Comparison of ENCODE assay signal across 8 mouse cellular contexts in the genomic region with DNA sequence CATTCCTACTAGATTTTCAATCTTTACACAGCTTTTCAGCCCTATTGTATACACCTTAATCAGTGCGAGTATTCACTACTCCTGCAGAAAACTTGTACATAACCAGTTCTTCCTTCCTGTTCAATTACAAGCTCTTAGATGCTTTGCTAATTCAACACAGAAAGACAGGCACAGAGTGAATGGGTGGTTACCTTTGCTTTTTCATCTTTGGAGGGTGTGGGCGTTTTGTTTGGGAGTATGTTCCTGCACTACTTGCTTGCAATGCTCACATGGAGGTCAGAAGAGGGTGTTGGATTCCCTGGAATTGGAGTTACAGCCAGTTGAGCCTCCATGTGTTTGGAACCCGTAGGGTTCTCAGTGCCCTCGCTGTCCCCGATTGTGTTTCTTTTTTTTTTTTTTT. TPM values are rescaled to one million over a fixed set of nuclear protein-coding genes. Genes with fewer than 3 reads are reported as not detected.
DNase-seq lines count a peak whose midpoint lies in the region; ATAC-seq and TF ChIP-seq lines count a peak whose summit lies in the region.

No protein-coding gene starts in this region.

- no peak for ATAC-seq in limb, embryonic 14.5 days (ENCODE audit: low FRiP score, low read depth)
- ATAC-seq in stomach, postnatal 0 days (ENCODE audit: low FRiP score, low TSS enrichment): no peak

- WGBS in cerebellum, adult 2 months: 47% methylated on average over 5 of the region's 5 CpGs
- WGBS in limb, embryonic 14.5 days: 59% methylated on average over 5 of the region's 5 CpGs
- 41% methylated on average over 5 of the region's 5 CpGs for WGBS in stomach, postnatal 0 days

- H3K4me1 ChIP-seq in cerebellum, adult 2 months (ENCODE audit: control insufficient read depth, insufficient read depth, low read length): peaks cover 3% of the 10 kb centered on the region; the same call in 1 of the 2 replicates
- peaks cover 12% of the 10 kb centered on the region for H3K4me1 ChIP-seq in limb, embryonic 14.5 days (ENCODE audit: control insufficient read depth, insufficient read depth, low read length)
- H3K4me1 ChIP-seq in stomach, postnatal 0 days (replicated peaks; ENCODE audit: control insufficient read depth, insufficient read depth): 0 out of 2 replicates have a peak, but pooled peaks cover 2% of the 10 kb centered on the region

- H3K4me3 ChIP-seq in cerebellum, adult 2 months (replicated peaks; ENCODE audit: insufficient read depth, low read depth, low read length): peak overlapping the region; percentile 67
- peak overlapping the region; percentile 92 for H3K4me3 ChIP-seq in limb, embryonic 14.5 days (replicated peaks; ENCODE audit: low read length)
- peak overlapping the region; percentile 91; the same call in 1 of the 2 replicates for H3K4me3 ChIP-seq in stomach, postnatal 0 days (ENCODE audit: low read depth, low read length)

- no peak overlapping the region for H3K9ac ChIP-seq in limb, embryonic 14.5 days (ENCODE audit: low read depth, low read length, severe bottlenecking)
- H3K9ac ChIP-seq in stomach, postnatal 0 days (ENCODE audit: low read length): peak overlapping the region; percentile 13; the same call in 1 of the 2 replicates

- TF ChIP-seq EP300 in stomach, postnatal 0 days (optimal IDR thresholded peaks at IDR 0.05): no peak

- H3K27me3 ChIP-seq in cerebellum, adult 2 months (ENCODE audit: control insufficient read depth, insufficient read depth, low read length): no peaks in the 10 kb centered on the region
- H3K27me3 ChIP-seq in limb, embryonic 14.5 days (ENCODE audit: control insufficient read depth, insufficient read depth, low read length): no peaks in the 10 kb centered on the region
- no peaks in the 10 kb centered on the region for H3K27me3 ChIP-seq in stomach, postnatal 0 days (ENCODE audit: control insufficient read depth, insufficient read depth, low read length)

- no peak overlapping the region for H3K27ac ChIP-seq in cerebellum, adult 2 months (ENCODE audit: insufficient read depth, low read length)
- no peak overlapping the region for H3K27ac ChIP-seq in limb, embryonic 14.5 days (replicated peaks; ENCODE audit: low read depth, low read length)
- no peak overlapping the region for H3K27ac ChIP-seq in stomach, postnatal 0 days (replicated peaks)

- H3K4me2 ChIP-seq in limb, embryonic 14.5 days (replicated peaks; ENCODE audit: low read depth, low read length, severe bottlenecking): peak overlapping the region; percentile 50
- H3K4me2 ChIP-seq in stomach, postnatal 0 days (replicated peaks; ENCODE audit: low read depth): peak overlapping the region; percentile 48

- no peak for TF ChIP-seq POLR2A in cerebellum, adult 2 months (IDR thresholded peaks at IDR 0.05; ENCODE audit: borderline replicate concordance, insufficient read depth, low read length)
- TF ChIP-seq POLR2A in limb, embryonic 14.5 days (IDR thresholded peaks at IDR 0.05; ENCODE audit: borderline replicate concordance, extremely low read depth, insufficient read depth, insufficient read length): no peak

- H3K36me3 ChIP-seq in limb, embryonic 14.5 days (ENCODE audit: control insufficient read depth, insufficient read depth, low read length): peaks cover 21% of the 10 kb centered on the region
- H3K36me3 ChIP-seq in stomach, postnatal 0 days (ENCODE audit: control insufficient read depth, insufficient read depth, low read length): peaks cover 10% of the 10 kb centered on the region

- DNase-seq in cerebellum, adult 2 months: no peak
- no peak for DNase-seq in cerebellum, adult 11 months
- peak; percentile 16 for DNase-seq in thymus, postnatal 0 days (ENCODE audit: low spot score)
- DNase-seq in thymus, postnatal 36 days: no peak
- DNase-seq in limb, embryonic 14.5 days (ENCODE audit: low spot score): no peak
- no peak for DNase-seq in stomach, postnatal 0 days (ENCODE audit: low spot score)
- no peak for DNase-seq in MN1 (ENCODE audit: low spot score)
- no peak for DNase-seq in spleen, adult 18-20 months

- no peak for TF ChIP-seq CTCF in cerebellum, adult 2 months (IDR thresholded peaks at IDR 0.05; ENCODE audit: borderline replicate concordance, insufficient read depth, low read depth, low read length)
- TF ChIP-seq CTCF in stomach, postnatal 0 days (IDR thresholded peaks at IDR 0.05; ENCODE audit: low read depth): no peak

- no peaks in the 10 kb centered on the region for H3K9me3 ChIP-seq in limb, embryonic 14.5 days (ENCODE audit: control insufficient read depth, low read length)
- no peaks in the 10 kb centered on the region for H3K9me3 ChIP-seq in stomach, postnatal 0 days (ENCODE audit: control insufficient read depth, low read length)

RNA-seq across cellular contexts. Expression of gene Dhx33, which starts 0.8 kb away (rescaled TPM):
- polyA plus RNA-seq in cerebellum, adult 2 months (2012; rRNA removed): 22.1 and 25.5 TPM in 2 replicates
- polyA plus RNA-seq in thymus, postnatal 0 days (2015; fragmentation: Nextera tagmentation; extraction: Ambion mirVana): 7.4 and 7.5 TPM in 2 replicates
- 33.2 and 46.5 TPM in 2 replicates for polyA plus RNA-seq in limb, embryonic 14.5 days (2012; rRNA removed)
- polyA plus RNA-seq in limb, embryonic 14.5 days (2014; fragmentation: Nextera tagmentation; extraction: Ambion mirVana): 18.6 and 24.8 TPM in 2 replicates
- polyA plus RNA-seq in stomach, postnatal 0 days (2015; fragmentation: Nextera tagmentation; extraction: Ambion mirVana): 5.1 and 5.4 TPM in 2 replicates

RNA-seq across cellular contexts. Expression of gene Mis12, which starts 14.4 kb away (rescaled TPM):
- polyA plus RNA-seq in cerebellum, adult 2 months (2012; rRNA removed): 13.7 and 15.2 TPM in 2 replicates
- polyA plus RNA-seq in thymus, postnatal 0 days (2015; fragmentation: Nextera tagmentation; extraction: Ambion mirVana): 30.5 and 32.2 TPM in 2 replicates
- polyA plus RNA-seq in limb, embryonic 14.5 days (2012; rRNA removed): 15.2 and 23.1 TPM in 2 replicates
- 30.4 and 32.5 TPM in 2 replicates for polyA plus RNA-seq in limb, embryonic 14.5 days (2014; fragmentation: Nextera tagmentation; extraction: Ambion mirVana)
- 15.0 and 16.5 TPM in 2 replicates for polyA plus RNA-seq in stomach, postnatal 0 days (2015; fragmentation: Nextera tagmentation; extraction: Ambion mirVana)

RNA-seq across cellular contexts. Expression of gene Derl2, which starts 14.6 kb away (rescaled TPM):
- 16.9 and 17.3 TPM in 2 replicates for polyA plus RNA-seq in cerebellum, adult 2 months (2012; rRNA removed)
- polyA plus RNA-seq in thymus, postnatal 0 days (2015; fragmentation: Nextera tagmentation; extraction: Ambion mirVana): 59.7 and 63.8 TPM in 2 replicates
- polyA plus RNA-seq in limb, embryonic 14.5 days (2012; rRNA removed): 26.9 and 31.4 TPM in 2 replicates
- polyA plus RNA-seq in limb, embryonic 14.5 days (2014; fragmentation: Nextera tagmentation; extraction: Ambion mirVana): 39.4 and 41.1 TPM in 2 replicates
- polyA plus RNA-seq in stomach, postnatal 0 days (2015; fragmentation: Nextera tagmentation; extraction: Ambion mirVana): 63.3 and 66.0 TPM in 2 replicates

RNA-seq across cellular contexts. Expression of gene C1qbp, which starts 22.2 kb away (rescaled TPM):
- polyA plus RNA-seq in cerebellum, adult 2 months (2012; rRNA removed): 102 and 107 TPM in 2 replicates
- polyA plus RNA-seq in thymus, postnatal 0 days (2015; fragmentation: Nextera tagmentation; extraction: Ambion mirVana): 278 and 301 TPM in 2 replicates
- polyA plus RNA-seq in limb, embryonic 14.5 days (2012; rRNA removed): 149 and 173 TPM in 2 replicates
- polyA plus RNA-seq in limb, embryonic 14.5 days (2014; fragmentation: Nextera tagmentation; extraction: Ambion mirVana): 214 and 221 TPM in 2 replicates
- polyA plus RNA-seq in stomach, postnatal 0 days (2015; fragmentation: Nextera tagmentation; extraction: Ambion mirVana): 168 and 175 TPM in 2 replicates

RNA-seq across cellular contexts. Expression of gene 6330403K07Rik, which starts 28.3 kb away (rescaled TPM):
- polyA plus RNA-seq in cerebellum, adult 2 months (2012; rRNA removed): 161 and 184 TPM in 2 replicates
- 1.7 and 2.1 TPM in 2 replicates for polyA plus RNA-seq in thymus, postnatal 0 days (2015; fragmentation: Nextera tagmentation; extraction: Ambion mirVana)
- polyA plus RNA-seq in limb, embryonic 14.5 days (2012; rRNA removed): 165 and 186 TPM in 2 replicates
- 84.5 and 97.9 TPM in 2 replicates for polyA plus RNA-seq in limb, embryonic 14.5 days (2014; fragmentation: Nextera tagmentation; extraction: Ambion mirVana)
- 24.2 and 29.0 TPM in 2 replicates for polyA plus RNA-seq in stomach, postnatal 0 days (2015; fragmentation: Nextera tagmentation; extraction: Ambion mirVana)
